Mouse (Mus musculus) neural tube, embryonic 13.5 days (tissue): ENCODE results near the gene Orm1. TPM values are rescaled to one million over a fixed set of nuclear protein-coding genes. Genes with fewer than 3 reads are reported as not detected.
"Not testable (repeated sequence)": the region's sequence is repeated elsewhere in the genome, so short reads cannot be mapped to it uniquely, and the experiment has no call there.

Source experiments
- ATAC-seq: fragments of 200-750 bp; cut with Nextera tagmentation; 2 replicates; pipeline ENCODE4 v1.8.0; 2017; ENCODE audit warnings: low read depth, mild to moderate bottlenecking, moderate TSS enrichment, moderate library complexity
- H3K27ac ChIP-seq: fragments of 300-500 bp; sonication (generic); replicated peaks from 2 replicates; pipeline ENCODE4 v1.5.1; 2015; ENCODE audit warnings: moderate library complexity, mild to moderate bottlenecking, inconsistent platforms
- H3K27me3 ChIP-seq: fragments of 300-500 bp; sonication (generic); 2 replicates; pipeline ENCODE4 v1.6.1; 2015; ENCODE audit warnings: mild to moderate bottlenecking, inconsistent platforms
- H3K36me3 ChIP-seq: fragments of 300-500 bp; sonication (generic); 2 replicates; pipeline ENCODE4 v1.6.1; 2015; ENCODE audit warnings: mild to moderate bottlenecking, inconsistent platforms
- H3K4me1 ChIP-seq: fragments of 300-500 bp; sonication (generic); replicated peaks from 2 replicates; pipeline ENCODE4 v1.6.1; 2015; ENCODE audit warnings: inconsistent platforms
- H3K4me2 ChIP-seq: fragments of 300-500 bp; sonication (generic); 2 replicates; pipeline ENCODE4 v1.6.1; 2015; ENCODE audit warnings: inconsistent platforms, mild to moderate bottlenecking, moderate library complexity
- H3K4me3 ChIP-seq: fragments of 300-500 bp; sonication (generic); 2 replicates; pipeline ENCODE4 v1.5.1; 2015; ENCODE audit warnings: mild to moderate bottlenecking, inconsistent platforms
- H3K9ac ChIP-seq: fragments of 300-500 bp; sonication (generic); 2 replicates; pipeline ENCODE4 v1.6.1; 2015; ENCODE audit warnings: moderate library complexity, mild to moderate bottlenecking, inconsistent platforms
- H3K9me3 ChIP-seq: fragments of 300-500 bp; sonication (generic); 2 replicates; pipeline ENCODE4 v1.6.1; 2016; ENCODE audit warnings: inconsistent platforms
- WGBS: fragments of 180-500 bp; shearing (Covaris S2); methylation state at CpG from one replicate; pipeline ENCODE4 v1.1.7; 2015; 5-methylcytosine and 5-hydroxymethylcytosine counted together
- polyA plus RNA-seq: library from polyadenylated mRNA; unstranded; fragments of >200 nt; fragmentation: Nextera tagmentation; extraction: Ambion mirVana; gene quantifications from 2 replicates; pipeline ENCODE4 v1.2.1, GENCODE M21; 2015

Gene Orm1
- polyA plus RNA-seq, 1 experiment from 2014 or later: not detected

DNA sequence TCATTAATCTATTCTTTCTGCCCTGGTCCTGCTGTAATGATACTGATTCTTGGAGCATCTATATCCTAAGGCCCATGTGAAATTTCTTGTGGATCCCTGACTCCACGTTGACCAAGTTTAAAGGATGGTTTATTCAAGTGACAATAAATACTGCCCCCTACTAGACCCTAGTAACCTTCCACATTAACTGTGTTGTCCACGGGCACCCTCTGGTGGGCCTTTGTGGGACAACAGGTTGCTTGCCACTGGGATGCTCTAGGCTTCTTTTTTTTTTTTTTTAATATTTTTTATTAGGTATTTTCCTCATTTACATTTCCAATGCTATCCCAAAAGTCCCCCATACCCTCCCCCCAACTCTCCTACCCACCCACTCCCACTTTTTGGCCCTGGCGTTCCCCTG, 24.8 kb upstream of the Orm1 start:
- H3K9me3 ChIP-seq, H3K4me2 ChIP-seq, H3K27me3 ChIP-seq, H3K4me1 ChIP-seq, H3K4me3 ChIP-seq, H3K27ac ChIP-seq, H3K36me3 ChIP-seq, H3K9ac ChIP-seq, ATAC-seq: not testable (repeated sequence)
- 28% methylated on average over 3 of the region's 3 CpGs for WGBS

DNA sequence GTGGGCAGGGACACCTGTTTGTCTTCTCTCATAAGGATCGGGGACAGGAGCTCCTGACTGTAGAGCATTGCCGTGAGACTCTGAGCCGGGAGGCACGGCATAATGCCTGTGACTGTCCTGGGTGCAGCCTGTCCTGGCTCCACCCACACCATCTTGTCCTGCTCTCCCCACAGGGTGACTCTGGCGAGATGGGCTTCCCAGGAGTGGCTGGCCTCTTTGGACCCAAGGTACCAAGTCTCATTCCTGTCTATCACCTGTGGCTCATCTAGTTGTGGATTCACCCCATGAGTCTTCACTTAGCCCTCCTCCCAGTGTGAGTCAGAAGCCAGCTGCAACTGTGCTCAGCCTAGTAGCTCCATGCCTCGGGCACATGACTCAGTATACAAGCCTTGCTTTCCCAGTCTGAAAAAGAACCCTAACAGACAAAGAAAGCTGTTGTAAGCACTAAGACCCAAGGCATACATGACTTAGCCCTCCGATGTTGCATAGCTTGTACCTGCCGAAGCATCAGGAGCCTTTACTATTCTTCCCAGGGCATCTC, 21.0 kb upstream of the Orm1 start:
- Histone ChIP-seq H3K9ac (no peak overlapping the region), H3K9me3 (no peaks in the 10 kb centered on the region), H3K4me3 (no peak overlapping the region), H3K27ac (no peak overlapping the region), H3K36me3 (peaks cover 9% of the 10 kb centered on the region), H3K4me1 (peaks cover 9% of the 10 kb centered on the region), H3K27me3 (no peaks in the 10 kb centered on the region), H3K4me2 (no peak overlapping the region)
- WGBS: 85% methylated on average over 8 of the region's 8 CpGs
- no peak for ATAC-seq

DNA sequence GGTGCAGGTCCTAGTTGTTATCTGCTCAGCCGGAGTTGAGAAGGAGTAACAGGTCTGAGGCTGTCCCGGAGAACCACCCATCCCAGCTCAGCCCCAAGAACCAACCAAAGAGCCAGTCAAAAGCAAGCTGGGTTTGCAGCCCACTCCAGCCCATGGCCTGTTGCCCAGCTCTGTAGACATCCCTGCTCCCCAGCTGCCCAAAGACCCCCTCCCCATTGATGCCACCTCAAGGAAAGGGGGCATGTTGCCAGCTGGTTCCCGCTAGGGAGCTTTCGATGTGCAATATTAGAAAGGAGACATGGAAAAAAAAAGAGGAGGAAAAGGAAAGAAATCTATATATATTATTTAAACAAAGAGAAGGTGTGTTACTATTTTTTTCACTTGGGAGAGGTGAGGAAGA, 11.0 kb upstream of the Orm1 start:
- Histone ChIP-seq H3K27ac (no peak overlapping the region), H3K4me2 (no peak overlapping the region), H3K4me1 (no peaks in the 10 kb centered on the region), H3K36me3 (no peaks in the 10 kb centered on the region), H3K4me3 (no peak overlapping the region), H3K9ac (no peak overlapping the region), H3K9me3 (no peaks in the 10 kb centered on the region), H3K27me3 (no peaks in the 10 kb centered on the region)
- WGBS: 96% methylated on average over 4 of the region's 4 CpGs
- ATAC-seq: no peak

DNA sequence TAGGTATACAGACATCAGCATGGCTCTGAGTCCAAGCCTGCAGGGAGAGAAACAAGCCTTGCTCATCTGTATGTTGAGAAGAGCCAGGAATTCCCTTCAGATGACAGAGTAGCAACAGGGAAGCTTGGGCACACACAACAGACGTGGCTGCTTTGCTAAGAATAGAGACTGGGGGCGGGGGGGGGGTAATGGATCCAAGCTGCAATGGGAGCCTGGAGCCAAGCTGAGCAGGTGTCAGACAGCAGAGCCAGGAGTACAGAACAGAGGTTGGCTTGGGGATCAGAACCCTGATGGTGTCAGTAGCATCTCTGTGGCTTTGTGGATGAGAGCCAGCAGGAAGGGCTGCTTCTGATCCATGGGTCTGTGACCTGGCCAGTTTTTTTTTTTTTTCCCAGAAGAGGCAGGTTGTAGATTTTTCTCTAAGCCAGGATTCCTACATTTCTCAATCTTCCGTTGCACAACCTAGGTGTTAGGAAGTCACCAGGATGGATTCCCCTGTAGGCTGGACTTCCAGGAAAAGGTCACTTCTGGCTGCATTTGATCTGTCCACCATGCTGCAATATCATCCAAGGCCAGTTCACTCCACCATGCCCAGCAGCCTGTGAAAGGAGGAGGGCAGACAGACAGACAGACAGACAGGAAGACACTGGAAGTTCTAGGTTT, 5.8 kb upstream of the Orm1 start:
- 69% methylated on average over 3 of the region's 3 CpGs for WGBS
- Histone ChIP-seq H3K27ac (no peak overlapping the region), H3K9me3 (no peaks in the 10 kb centered on the region), H3K27me3 (no peaks in the 10 kb centered on the region), H3K36me3 (no peaks in the 10 kb centered on the region), H3K4me2 (no peak overlapping the region), H3K4me3 (no peak overlapping the region), H3K4me1 (no peaks in the 10 kb centered on the region), H3K9ac (no peak overlapping the region)
- ATAC-seq: no peak

DNA sequence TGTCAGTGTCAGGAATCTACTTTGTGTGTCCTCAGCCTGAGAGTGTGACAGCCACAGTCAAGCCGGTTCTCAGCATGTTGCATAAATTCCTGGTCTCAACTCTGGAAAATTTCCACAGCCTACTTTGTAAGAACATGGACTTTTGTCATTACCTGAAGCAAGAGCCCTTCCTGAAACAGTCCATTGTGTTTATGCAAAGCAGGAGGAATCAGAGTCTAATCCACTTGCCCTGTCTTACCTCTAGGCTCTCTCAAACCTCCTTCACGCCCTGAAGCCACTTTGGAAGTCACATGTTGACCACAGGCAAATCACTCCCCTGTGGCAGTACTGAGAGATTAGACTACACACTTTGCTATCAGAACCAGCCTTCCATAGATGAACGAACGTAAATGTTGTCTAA, 1.9 kb upstream of the Orm1 start:
- H3K9me3 ChIP-seq: no peaks in the 10 kb centered on the region
- H3K4me3 ChIP-seq: no peak overlapping the region
- no peak overlapping the region for H3K4me2 ChIP-seq
- H3K4me1 ChIP-seq: no peaks in the 10 kb centered on the region
- no peak overlapping the region for H3K9ac ChIP-seq
- H3K27ac ChIP-seq: no peak overlapping the region
- WGBS: 75% methylated on average over 4 of the region's 4 CpGs
- no peaks in the 10 kb centered on the region for H3K36me3 ChIP-seq
- ATAC-seq: no peak
- H3K27me3 ChIP-seq: no peaks in the 10 kb centered on the region

DNA sequence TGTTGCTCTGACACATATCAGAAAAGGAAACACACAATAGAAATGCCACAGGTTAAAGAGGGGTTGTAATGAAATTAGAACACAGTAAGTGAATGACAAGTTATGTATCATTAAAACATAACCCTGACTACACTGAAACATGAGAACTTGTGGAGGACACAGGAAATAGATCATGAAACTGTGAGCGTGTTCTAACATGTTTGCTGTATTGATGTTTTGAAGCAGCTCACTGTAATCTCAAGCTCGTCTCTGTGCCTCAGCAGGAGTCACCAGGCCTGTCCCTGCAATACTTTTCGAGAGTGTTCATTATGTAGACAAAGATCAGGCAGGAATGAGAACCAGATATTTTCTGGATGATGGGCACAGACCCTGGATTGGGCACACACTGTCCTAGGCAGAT, 752 bp upstream of the Orm1 start:
- Histone ChIP-seq H3K27ac (no peak overlapping the region), H3K4me2 (no peak overlapping the region), H3K9ac (no peak overlapping the region), H3K36me3 (no peaks in the 10 kb centered on the region), H3K4me1 (no peaks in the 10 kb centered on the region), H3K27me3 (no peaks in the 10 kb centered on the region), H3K9me3 (no peaks in the 10 kb centered on the region), H3K4me3 (no peak overlapping the region)
- ATAC-seq: no peak
- 75% methylated on average over 3 of the region's 3 CpGs for WGBS

DNA sequence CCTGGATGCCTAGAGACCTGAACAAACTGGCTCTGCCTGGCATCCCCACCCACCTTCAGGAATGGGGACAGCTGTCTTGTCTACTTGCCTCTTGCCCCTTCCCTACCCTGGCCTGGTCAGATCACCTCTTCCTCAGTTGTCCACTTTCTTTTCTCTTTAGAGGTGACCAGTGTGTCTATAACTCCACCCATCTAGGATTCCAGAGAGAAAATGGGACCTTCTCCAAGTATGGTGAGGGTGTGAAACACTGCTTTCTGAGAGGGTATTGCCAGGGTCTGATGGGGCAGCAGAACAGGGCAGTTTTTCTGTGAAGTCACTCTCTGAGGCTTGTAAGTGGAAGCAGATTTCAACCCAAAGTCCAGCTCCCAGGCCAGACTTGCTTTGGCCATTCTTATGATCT, 901 bp downstream of the Orm1 start:
- no peak for ATAC-seq

DNA sequence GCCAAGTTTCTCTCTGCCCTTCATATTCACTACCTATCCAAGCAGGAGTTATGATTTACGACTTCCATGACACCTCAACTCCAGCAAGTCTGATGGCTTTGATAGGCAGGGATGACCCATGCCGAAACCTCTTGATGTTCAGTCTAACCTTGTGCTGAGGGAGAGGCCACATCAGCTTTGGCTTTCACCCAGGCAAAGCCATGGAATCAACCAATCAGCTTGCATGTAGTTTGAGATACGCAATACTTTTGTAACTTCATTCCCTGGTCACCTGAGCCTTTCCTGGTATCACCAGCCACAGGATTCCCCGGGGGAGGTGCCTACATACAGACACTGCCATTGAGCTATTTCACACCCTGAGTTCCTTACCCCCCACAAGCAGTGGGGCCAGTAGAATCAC, 2.3 kb downstream of the Orm1 start:
- no peak for ATAC-seq
- H3K27ac ChIP-seq: no peak overlapping the region
- H3K9me3 ChIP-seq: no peaks in the 10 kb centered on the region
- H3K4me1 ChIP-seq: no peaks in the 10 kb centered on the region
- WGBS: 86% methylated on average over 4 of the region's 4 CpGs
- H3K27me3 ChIP-seq: no peaks in the 10 kb centered on the region
- H3K36me3 ChIP-seq: no peaks in the 10 kb centered on the region
- no peak overlapping the region for H3K4me3 ChIP-seq
- H3K9ac ChIP-seq: no peak overlapping the region
- H3K4me2 ChIP-seq: no peak overlapping the region

More for the DNA sequence above, 901 bp downstream of the Orm1 start:
- Histone ChIP-seq H3K27me3 (no peaks in the 10 kb centered on the region), H3K9ac (no peak overlapping the region), H3K4me3 (no peak overlapping the region), H3K27ac (no peak overlapping the region), H3K4me2 (no peak overlapping the region), H3K4me1 (no peaks in the 10 kb centered on the region), H3K9me3 (no peaks in the 10 kb centered on the region), H3K36me3 (no peaks in the 10 kb centered on the region)

DNA sequence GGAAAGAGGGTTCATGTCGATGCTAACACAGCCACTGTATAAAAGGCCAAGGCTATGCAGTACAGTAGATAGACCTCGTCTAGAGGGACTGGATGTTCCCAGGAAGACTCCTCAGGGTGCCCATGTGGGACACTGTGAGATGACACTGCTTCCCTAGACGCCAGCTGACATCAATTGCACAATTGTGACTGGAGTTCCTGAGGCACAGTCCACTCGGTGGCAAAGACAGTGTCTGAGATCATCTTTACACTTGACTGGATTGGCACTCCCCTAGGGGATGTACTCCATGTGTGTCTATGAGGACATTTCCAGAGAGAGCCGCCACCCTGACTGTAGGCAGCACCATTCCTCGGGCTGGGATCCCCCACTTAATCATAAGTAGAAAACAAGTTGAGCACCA, 4.2 kb downstream of the Orm1 start:
- Histone ChIP-seq H3K27ac (no peak overlapping the region), H3K9me3 (no peaks in the 10 kb centered on the region), H3K4me3 (no peak overlapping the region), H3K4me2 (no peak overlapping the region), H3K27me3 (no peaks in the 10 kb centered on the region), H3K9ac (no peak overlapping the region), H3K4me1 (no peaks in the 10 kb centered on the region), H3K36me3 (no peaks in the 10 kb centered on the region)
- no peak for ATAC-seq
- 70% methylated on average over 6 of the region's 6 CpGs for WGBS

DNA sequence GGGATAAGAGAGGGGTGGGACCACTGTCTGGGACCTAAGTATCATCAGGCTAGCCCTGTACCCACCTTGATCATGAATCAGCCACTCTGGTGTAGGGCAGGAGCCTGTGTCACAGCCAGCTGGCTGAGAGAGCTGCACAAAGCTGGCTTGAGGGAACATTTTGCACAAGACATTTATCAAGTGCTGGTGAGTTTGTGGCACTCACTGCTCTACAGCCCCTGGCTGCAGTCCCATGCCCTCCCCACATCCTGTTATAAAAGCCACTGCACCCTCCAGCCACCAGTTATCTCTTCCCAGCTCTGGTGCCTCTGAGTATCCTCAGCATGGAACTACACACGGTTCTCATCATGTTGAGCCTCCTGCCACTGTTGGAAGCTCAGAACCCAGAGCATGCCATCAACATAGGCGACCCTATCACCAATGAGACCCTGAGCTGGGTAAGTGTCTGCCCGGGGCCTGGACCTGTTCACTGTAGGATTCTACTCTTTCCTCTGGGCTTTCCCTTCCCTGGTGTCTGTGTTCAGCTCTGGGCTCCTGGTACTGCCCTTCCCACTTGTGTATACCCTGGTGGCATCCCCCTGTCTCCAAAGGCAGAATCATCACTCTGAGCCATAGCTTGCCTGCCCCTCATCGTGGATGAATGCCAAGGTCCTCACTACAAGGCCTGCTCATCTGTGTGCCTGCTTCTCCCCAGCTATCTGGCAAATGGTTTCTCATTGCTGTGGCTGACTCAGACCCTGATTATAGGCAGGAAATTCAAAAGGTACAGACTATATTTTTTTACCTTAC, 11.7 kb downstream of the Orm1 start, which contains the start of gene Orm3:
Gene Orm3 (plus strand): TSS at position 286 of the 789 bp plus-strand sequence.
- no peak for ATAC-seq
- H3K9ac ChIP-seq: no peak within 1 kb of the TSS
- no peak within 1 kb of the TSS for H3K4me2 ChIP-seq
- H3K27ac ChIP-seq: no peak within 1 kb of the TSS
- 84% methylated on average over 4 of the region's 4 CpGs for WGBS
- H3K9me3 ChIP-seq: no peaks in the 10 kb centered on the region
- H3K36me3 ChIP-seq: no peaks in the 10 kb centered on the region
- H3K4me1 ChIP-seq: peaks cover 6% of the 10 kb centered on the region
- H3K4me3 ChIP-seq: no peak within 1 kb of the TSS
- H3K27me3 ChIP-seq: no peaks in the 10 kb centered on the region

DNA sequence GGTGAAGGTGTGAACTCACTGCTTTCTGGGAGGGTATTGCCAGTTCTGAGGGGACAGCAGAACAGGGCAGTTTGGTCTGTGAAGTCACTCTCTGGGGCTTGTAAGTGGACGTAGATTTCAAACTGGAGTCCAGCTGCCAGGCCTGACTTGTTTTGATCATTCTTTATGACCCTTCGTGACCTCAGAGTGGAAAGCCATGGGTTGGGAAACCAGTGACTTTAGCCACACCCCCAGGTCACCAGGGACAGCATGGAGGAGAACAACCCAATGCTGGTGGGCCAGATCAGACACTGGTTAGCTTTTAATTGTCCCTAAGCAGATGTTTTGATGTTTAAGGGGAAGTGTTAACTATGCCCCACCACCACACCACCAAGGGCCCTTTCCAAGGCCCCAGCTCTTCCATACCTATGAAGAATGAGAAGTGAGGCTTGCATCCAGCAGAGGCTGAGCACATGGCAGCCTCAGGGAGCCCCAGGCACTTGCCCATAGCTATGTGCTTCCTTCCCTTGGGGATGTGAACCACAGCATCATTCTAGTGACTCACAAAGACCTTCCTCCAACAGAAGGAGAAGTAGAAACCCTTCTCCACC, 12.7 kb downstream of the Orm1 start:
- H3K27ac ChIP-seq: no peak overlapping the region
- ATAC-seq: no peak
- no peaks in the 10 kb centered on the region for H3K27me3 ChIP-seq
- WGBS: 64% methylated on average over 2 of the region's 2 CpGs
- H3K4me1 ChIP-seq: peaks cover 8% of the 10 kb centered on the region
- no peak overlapping the region for H3K4me3 ChIP-seq
- no peaks in the 10 kb centered on the region for H3K36me3 ChIP-seq
- H3K9me3 ChIP-seq: no peaks in the 10 kb centered on the region
- no peak overlapping the region for H3K4me2 ChIP-seq
- no peak overlapping the region for H3K9ac ChIP-seq

DNA sequence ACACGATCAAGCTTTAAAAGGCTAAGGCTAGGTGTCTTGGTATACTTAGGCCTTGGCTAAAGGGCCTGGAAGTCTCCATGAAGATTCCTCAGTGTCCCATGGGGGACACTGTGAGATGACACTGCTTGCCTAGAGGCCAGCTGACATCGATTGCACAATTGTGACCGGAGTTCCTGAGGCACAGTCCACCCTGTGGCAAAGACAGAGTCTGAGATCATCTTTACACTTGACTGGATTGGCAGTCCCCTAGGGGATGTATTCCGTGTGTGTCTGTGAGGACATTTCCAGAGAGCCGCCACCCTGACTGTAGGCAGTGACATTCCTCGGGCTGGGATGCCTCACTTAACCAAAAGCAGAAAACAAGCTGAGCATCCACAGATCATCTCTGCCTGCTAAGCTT, 15.5 kb downstream of the Orm1 start:
- WGBS: 67% methylated on average over 6 of the region's 6 CpGs
- Histone ChIP-seq H3K4me1 (peaks cover 8% of the 10 kb centered on the region), H3K36me3 (no peaks in the 10 kb centered on the region), H3K4me2 (no peak overlapping the region), H3K9ac (no peak overlapping the region), H3K9me3 (no peaks in the 10 kb centered on the region), H3K27ac (no peak overlapping the region), H3K27me3 (no peaks in the 10 kb centered on the region), H3K4me3 (no peak overlapping the region)
- no peak for ATAC-seq
